Mouse (Mus musculus): ENCODE results near the gene Tfip11.

Gene Tfip11

DNA sequence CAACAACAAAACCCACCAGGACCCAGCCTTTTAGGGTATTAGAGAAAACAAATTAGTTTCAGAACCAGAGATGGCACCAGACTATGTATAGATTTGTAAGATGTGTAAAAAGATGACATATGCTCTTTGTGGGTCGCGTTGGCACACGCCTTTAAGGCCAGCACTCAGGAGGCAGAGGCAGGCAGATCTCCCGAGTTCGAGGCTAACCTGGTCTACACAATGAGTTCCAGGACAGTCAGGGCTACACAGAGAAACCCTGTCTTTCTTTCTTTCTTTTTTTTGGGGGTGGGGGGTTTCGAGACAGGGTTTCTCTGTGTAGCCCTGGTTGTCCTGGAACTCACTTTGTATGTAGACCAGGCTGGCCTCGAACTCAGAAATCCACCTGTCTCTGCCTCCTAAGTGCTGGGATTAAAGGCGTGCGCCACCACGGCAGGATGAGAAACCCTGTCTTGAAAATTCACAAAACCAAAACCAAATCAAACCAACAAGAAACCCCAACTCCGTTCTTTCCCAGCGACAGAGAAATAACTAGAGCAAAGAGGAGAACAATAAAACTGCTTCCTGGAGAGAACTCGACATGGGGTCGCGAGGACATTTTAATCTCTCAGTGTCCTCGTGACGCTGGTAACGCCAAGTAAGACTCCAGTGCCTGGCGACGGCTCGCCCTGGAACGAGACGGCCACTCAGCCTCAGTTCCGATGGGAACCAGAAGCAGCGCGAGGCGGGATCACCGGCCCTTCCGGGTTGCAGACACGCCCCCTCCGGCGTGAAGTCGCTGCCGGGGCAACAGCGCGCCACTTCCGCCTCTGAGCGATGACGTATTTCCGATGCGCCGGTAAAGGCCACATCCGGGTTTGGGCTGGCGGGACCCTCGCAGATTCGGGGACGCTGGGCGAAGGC, at the start of gene Tfip11:
Tfip11 (plus strand) TSS at position 813 of the 900 bp plus-strand sequence.
- peak; percentile 91 for DNase-seq (ENCODE audit: low spot score)

DNA sequence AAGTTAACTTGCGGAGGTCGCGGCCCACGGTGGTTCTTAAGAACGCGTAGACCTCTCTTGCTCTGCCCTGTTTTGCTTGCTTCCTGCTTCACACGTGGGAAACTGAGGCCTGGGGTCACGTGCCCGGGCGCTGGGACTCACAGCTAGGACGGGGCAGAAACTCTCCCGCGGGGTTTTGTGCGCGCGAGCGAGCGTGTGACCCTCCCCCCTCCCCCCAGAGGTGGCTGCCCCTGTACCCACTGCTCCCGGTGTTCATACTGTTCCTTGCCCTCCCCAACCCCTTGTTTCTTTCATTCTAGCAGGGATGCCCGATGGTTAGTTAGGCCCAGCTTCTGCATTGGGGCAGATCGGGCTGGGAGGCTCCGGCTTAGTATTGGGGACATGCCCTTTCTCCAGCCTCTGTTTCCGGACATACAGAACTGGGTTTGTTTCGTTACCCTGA, 49.2 kb upstream of the Tfip11 start:
- DNase-seq (ENCODE audit: low spot score), result no peak

DNA sequence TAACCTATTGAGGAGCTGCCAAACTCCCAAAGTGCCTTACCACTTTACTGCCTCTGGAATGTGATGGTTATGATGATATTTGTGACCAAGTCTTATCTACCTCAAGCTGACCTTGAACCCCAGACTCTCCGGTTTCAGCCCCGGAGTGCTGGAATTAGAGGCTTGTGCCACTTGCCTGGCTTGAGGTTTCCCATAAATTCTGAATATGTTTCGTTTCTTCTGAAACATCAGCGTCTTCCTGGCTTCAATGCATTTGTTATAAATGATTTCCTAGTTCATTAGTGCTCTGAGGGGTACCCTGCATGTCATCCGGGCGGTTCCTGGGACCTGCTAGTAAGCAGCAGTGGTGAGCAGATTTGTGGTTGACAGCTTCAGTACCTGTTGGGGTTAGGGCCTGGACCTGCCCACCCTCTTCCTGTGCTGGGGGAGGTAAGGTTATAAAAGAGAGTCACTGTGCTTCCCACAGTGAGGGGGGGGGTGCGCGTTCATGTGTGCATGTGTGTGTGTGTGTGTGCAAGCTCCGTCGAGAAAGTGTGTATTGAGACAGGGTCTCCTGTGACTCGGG, 48.2 kb upstream of the Tfip11 start:
- no peak for DNase-seq (ENCODE audit: low spot score)

DNA sequence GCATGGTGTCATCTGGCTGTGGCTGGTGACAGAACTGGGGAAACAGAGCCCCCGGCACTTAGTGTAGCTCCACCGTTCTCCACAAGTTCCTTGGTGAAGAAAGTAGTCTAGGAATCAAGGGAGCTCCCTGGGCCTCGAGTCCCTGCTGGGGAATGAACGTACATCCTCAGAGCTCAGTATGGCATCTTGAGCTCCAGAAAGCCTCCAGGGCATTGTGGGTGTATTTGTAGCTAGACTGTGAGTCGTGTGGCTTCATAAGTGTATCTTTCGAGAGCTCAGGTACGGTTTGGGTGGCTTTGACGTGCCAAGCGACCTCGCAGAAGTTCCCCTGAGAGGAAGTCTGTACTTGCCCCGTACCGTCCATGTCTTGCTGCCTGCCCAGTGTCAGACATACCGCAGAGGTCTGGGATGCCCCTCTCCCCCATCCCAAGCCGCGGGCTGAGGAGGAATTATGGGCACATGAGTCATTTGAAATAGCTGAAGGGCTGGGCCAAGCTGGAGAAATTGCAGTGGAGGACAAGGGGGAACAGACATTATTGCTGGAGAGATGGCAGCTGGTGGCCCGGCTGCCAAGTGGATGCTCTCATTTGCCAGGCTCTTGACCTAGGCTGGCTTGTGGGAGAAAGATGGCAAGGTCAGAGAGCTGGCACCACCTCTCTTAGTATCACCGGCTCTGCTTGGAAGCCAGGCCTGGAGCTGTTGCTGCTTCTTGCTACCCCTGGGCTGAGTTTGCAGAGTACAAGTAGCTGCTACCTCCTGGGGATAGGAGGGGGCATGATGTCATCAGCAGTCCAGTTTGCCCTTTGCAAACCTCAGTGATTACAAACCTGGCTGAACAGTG, 46.8 kb upstream of the Tfip11 start:
- no peak for DNase-seq (ENCODE audit: low spot score)

DNA sequence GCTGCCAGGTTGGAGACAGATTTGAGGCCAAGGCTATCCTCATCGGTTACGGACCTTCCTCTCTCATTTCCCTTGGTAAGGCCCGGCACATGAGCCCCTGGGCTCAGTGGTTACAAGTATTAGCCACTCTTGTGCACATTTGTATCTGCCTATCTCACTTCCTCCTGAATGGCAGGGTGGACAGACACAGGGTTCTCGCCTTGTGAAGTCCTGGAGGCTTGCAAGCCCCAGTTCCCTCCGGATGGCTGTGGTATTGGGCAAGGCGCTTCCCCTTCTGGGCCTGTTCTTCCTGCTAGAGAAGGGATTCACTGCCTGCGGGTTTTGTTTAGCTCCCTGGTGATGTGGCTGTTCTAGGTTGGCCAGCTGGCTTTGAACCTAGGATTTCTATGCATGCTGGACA, 46.0 kb upstream of the Tfip11 start:
- DNase-seq (ENCODE audit: low spot score), result no peak

DNA sequence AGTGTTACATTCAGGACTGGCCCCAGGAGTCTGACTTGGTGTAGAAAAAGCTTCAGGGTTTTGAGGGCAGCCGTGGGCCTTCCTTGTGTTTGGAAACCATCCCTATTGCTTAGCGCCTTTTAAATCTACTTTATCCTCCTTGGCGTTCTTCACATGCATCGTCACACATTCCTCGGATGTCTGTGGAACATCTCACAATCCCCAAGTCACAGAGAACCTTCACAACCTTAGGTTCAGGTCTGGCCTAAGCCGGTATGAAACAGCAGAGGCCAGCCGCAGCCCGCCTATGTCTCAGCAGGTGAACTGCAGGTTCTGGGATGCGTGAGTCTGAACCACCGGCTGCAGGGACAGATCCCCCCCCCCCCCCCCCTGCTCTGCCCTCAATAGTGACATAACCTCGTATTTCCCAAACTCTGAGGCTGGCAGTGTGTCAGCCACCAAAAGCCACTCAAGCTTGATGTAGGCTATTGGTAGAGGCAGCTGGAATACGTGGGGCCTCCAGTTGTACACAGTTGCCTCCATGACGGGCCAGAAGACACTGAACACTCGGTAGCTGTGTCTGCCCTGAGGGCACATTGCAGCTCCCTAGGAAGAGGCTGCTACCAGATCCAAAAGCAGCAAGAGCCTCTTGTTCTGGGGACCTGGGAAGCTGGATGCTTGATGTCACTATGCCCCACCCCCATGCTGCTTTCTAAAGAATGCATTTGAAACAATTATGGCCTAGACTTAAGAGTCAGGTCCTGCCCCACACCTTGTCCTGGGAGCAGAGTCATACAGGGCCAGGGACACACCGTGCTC, 45.1 kb upstream of the Tfip11 start:
- DNase-seq (ENCODE audit: low spot score), result no peak

DNA sequence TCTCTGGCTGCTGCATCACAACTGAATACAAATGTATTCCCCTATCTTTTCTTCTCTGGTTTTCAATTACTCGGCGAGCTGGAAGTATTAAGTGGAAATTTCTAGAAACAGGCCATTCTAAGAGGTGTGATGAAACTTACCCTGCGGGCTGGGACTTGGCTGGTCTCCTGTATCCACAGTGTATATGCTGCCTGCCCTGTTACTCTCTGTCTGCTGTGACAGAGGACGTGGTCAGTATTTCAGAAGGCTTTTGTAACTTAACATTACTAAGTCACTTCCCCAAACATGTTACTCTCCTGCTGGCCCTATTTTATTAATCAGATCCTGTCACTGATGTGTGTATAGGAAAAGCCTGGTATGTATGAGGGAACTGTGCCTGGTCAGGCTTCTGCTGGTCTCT, 44.5 kb upstream of the Tfip11 start:
- no peak for DNase-seq (ENCODE audit: low spot score)

DNA sequence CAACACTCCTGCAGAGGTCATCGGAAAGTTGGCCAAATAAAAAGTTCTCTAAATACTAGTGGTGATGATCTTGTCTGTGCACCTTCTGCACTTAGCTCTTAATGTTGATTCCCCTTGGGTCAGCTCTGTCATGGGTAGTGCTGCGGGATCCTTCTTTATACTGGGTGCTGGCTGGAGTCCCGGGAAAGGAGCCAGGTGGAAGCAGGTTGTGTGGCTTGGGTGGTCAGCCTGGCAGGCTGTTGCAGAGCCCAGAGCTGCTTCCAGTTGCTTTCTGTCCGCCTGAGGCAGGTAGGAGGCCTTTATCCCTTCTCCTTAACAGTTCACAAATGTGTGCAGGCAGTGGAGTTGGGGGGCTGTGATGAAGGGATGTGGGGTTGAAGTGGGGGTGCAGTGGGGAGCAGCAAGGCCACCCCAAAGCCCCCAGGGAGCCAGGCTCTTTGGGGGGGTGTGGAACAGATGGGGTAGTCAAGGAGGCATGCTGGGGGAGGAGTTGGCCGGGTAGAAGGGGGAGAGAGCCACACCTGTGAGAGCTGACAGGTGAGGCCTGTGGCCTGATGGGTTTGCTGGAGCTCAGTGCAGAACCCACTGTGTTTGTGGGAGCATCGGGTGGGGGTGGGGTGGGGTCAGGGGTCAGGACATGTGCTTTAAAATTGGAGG, 43.9 kb upstream of the Tfip11 start:
- no peak for DNase-seq (ENCODE audit: low spot score)

DNA sequence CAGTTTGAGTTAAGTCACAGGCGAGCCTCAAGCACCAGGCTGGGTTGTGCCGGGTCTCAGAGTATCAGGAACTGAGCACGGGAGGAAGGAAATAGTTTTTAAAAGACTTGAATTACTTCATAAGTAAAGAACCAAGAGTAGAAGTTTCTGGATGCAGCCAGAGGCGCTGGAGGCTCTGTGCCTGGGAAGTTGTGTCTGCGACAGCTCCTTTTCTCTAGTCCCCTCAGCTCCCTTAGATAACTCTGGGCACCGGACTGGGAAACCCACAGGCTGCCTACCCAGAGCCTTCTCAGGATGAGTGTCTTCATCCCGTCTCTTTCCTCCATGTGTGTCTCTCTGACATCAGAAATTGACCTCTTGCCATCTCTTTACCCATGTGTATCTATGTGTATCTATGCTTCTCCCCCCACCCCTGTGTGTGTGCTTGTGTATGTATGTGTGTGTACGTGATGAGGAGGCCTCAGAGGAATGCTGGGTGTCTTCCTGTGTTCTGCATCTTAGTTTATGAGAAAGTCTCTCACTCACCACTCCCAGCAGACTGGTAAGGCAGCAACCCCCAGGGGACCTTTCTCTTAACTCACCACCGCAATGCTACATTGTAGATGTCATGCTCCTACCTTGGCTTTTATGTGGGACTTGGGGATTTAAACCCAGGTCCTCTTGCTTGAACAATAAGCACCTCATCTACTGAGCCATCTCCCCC, 43.2 kb upstream of the Tfip11 start:
- no peak for DNase-seq (ENCODE audit: low spot score)

DNA sequence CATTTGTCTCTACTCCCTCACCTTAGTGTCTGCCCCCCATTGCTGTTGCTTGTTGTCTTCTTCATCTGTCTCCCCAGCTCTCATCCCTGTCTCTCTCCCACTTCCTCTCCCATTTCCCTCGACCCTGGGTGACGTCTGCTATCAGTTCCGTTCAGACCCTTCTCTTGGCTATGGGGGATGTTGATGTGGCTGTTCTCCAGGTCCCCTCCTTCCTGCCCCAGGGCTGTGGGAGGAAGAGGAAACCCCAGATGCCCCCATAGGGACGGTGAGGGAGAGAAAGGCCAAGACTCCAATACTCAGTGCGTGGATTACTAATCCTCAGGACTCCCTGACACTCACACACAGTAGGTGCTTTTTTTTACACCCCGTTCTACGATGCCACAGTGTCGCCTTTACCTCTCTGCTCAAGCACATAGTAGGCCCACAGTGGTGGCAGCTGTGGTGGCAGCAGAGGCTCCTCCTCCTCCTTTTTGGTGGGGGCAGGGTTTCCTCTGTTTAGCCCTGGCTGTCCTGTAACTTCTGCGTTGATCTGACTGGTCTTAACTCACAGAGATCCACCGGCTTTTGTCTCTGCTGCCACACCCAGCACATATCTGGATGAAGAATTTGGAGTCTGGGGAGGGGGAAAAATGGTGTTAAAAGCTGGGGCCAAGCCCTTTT, 42.5 kb upstream of the Tfip11 start:
- no peak for DNase-seq (ENCODE audit: low spot score)

DNA sequence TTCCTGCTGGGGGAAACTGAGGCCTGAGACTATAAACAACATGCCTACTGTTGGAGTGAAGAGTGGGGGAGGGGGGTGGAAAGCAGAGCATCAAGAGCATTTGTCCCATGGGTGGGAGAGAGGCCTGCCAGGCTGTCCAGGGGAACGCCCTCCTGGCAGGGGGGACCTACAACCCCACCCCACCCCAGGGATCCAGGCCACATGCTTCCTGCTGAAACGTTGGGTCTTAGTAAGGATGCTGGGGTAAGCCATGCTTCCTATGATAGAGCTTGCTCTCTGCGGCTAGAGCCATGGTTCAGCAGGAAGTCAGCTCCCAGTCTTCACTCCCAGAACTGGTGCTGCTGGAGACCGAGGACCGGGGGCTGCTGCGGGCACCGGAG, 42.0 kb upstream of the Tfip11 start:
- no peak for DNase-seq (ENCODE audit: low spot score)

DNA sequence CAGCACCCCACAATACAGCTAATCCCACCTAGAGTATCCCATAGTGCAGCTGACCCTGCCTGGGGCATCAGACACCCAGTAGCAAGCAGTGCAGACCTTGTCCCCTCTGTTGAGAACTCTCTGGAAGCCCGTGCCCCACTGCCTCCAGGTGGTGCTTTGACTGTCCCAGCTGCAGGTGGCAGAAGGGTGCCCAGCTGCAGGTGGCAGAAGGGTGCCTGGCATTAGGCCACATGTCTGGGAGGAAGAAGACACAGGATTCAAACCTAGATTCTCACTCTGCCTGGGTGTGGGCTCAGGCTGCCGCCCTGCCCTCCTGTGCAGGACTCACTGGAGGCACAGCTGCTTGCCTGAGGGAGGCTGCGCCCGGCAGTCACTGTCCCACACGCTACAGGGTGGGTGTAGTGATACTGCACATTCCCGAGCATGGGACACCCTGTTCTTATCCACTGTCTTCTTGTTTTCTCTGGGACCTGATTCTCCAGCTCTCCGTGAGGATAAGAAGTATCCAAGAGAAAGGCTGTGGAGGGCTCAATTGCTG, 40.5 kb upstream of the Tfip11 start:
- DNase-seq (ENCODE audit: low spot score), result no peak

DNA sequence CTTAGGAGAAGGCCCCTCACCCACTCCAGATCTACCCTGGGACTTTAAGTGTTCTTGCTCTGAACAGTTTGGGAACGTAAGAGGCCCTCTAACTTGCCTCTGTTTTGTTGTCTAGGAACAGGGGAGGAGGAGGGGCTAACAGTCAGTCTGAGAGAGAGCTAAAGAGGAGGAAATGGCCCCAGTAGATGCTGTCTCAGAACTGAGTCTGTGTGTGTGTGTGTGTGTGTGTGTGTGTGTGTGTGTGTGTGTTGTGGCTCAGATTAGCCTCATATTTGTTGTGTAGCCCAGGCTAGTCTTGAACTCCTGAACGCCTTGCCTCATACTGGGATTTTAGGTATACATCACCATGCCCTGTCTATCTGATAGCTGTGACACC, 39.6 kb upstream of the Tfip11 start:
- no peak for DNase-seq (ENCODE audit: low spot score)

DNA sequence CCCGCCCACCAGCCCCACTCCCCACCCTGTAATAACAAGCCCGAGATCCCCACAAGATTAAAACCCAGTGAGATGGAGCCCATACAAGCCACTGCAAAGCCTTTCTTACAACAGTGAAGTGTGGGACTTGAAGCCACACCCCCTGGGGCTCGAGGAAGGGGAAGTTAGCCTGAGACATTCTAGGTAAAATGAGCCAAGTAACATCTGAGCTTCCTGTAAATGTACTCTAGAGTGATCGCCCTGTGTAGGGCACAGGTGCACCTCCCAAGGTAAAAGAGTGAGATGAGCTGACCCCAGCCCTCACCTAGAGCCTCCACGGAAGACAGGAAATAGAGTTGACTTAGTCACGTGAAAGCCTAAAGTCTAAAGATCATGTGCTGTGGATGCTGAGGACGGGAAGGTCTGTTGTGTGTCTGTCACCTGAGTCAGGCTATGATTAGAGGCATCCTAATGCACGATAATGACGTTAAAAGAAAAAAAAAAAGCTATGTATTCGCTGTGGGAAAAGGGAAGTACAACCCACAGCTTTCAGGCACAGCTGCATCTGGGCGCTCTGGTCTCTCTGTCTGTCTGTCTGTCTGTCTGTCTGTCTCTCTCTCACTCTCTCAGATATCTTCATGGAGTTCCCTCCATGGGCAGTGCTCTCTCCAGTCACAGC, 39.0 kb upstream of the Tfip11 start:
- DNase-seq (ENCODE audit: low spot score), result no peak

DNA sequence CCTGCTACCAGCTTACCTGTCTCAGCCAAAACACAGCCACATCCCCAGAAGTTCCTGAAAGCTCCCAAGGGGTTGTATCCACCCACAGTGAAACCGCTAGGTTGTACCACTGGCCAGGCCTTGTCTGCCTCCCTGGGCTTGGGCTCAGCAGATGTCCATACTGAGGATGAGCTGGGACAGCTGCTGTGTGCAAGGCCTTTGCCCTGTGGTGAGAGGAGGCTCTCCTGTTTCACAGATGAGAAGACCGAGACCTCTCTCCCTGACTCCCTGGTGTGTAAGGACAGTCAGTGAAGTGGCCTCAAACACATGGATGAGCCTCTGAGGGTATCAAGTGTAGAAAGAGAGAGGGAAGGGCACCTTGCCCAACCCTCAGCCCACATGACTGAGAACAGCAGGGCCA, 38.5 kb upstream of the Tfip11 start:
- no peak for DNase-seq (ENCODE audit: low spot score)

DNA sequence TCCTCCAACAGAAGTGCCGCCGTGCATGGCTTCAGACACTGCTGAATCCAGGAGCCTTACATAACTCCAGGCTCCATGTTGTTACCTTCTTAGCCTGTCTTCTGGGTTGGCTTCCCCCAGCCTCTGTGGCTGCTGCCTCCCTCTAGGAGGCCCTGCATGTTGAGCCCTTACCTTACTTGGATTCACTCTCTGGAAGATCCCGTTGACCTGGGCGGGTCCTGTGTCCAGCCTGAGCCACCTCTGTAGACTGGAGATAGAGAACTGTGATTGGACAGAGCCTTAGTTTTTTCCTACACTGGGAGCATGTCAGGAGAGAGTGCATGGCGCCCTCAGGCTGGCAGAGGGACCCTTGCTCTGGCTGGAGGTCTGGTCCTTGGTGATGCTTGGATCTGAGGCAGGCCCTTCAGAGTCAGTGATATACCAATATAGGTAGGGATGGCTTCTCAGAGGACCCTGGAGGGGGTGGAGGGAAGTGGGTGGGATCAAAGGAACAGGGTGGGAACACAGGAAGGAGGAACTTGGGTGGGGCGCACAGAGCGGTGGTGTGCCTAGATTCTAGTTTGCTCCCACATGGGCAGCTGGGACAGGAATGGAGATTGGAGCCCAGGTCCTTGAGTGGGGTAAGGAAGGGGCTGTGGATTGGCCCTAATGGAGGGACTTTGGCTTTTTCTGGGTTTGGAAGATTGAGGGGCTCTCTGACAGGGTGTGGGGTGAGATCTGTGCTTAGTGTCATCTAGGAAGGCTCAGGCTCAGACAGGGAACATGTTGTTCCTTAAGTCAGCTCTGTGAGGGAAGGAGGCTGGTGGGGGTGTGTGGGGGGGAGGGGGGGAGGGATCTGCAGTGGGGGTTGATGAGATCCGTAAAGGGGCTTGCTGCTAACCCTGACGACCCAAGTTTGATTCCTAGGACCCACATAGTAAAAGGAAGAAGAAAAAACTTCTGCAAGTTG, 37.7 kb upstream of the Tfip11 start:
- no peak for DNase-seq (ENCODE audit: low spot score)

DNA sequence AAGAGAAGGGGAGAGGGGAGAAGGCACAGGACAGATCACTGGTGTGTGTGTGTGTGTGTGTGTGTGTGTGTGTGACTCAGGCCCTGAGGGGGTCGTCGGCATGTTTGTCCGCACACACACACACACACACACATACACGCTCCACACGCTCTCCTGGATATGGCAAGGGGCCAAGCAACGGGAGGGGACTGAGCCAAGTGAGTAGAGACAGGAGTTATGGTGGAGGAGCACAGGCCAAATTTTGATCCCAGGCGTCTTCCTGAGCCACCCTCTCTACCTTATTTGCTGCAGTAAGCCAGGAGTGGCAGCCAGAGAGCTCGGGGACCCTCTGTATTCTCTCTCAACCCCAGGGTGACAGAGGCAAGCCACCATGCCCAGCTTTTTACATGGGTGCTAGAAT, 36.9 kb upstream of the Tfip11 start:
- no peak for DNase-seq (ENCODE audit: low spot score)

DNA sequence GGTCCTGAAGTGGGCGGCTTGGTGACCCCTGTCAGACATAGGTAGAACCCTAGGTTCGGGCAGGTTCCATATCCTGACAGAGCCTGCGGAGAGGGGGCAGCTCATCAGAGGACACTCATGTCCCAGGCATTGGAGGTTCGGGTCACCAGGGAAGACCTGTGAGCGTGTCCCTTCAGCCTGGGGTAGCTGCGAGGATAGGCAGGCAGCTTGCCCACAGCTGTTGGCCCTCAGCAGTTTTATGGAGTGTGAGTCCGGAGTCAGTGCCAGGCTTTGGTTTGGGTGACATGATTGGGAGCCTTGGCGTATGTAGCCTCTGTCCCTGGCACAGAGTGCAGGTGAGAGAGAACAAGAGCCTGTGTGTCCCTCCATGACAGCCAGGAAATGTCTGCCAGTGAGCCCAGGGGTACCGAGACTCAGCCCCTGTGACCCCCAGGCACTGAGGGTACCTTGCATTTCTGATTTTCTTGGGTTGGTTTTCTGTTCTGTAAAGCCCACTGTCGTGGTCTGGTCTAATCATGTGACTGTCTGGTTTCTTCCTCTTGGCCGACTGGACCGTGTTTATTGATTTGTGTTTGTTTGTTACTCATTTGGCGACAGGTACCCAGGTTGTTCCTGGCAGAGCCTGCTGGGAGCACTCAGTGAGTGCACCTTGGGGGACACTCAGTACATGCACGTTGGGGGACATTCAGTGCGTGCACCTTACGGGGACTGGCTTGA, 36.2 kb upstream of the Tfip11 start:
- no peak for DNase-seq (ENCODE audit: low spot score)

All from urinary bladder, postnatal 10 days (tissue).